Comparison of ENCODE assay signal across 14 mouse cellular contexts in the genomic region with DNA sequence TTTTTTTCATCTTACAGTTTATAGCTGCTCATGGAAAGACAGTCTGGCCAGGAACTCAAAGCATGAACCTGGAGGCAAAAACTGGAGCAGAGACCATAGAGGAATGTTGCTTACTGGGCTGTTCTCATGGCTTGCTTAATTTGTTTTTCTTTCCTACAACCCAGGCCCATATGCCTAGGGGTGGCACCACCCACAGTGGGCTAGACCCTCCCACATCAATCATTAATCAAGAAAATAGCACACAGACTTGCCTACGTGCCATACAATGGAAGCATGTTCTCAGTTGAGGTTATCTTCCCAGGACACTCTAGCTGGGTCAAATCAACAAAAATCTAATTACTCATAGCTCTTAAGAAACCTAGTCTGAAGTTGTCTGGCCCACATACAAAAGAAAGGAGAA.
"Had no signal": no experiment of that assay in that cellular context is flagged by ENCODE, and none has a peak within 500 bp of the region (broad histone marks: within the 10 kb centered on the region; RNA-seq: fewer than 3 reads in every experiment).

No protein-coding gene starts in this region.

- DNase-seq: kidney, postnatal 25 days; lung, adult 18-20 months; lung, postnatal 36 days; retina, postnatal 1 day; right cerebral cortex, postnatal 14 days; thymus, postnatal 36 days had no signal

- H3K27me3 ChIP-seq: megakaryocyte, embryonic 14.5 days; midbrain, embryonic 15.5 days; neural tube, embryonic 12.5 days had no signal

- ATAC-seq: intestine, embryonic 16.5 days; midbrain, embryonic 15.5 days had no signal

- H3K36me3 ChIP-seq: limb, embryonic 10.5 days; midbrain, embryonic 15.5 days; neural tube, embryonic 12.5 days had no signal

- H3K9ac ChIP-seq: hindbrain, embryonic 14.5 days; midbrain, embryonic 15.5 days; neural tube, embryonic 12.5 days had no signal

- H3K9me3 ChIP-seq: limb, embryonic 10.5 days; midbrain, embryonic 15.5 days; neural tube, embryonic 12.5 days had no signal

- H3K27ac ChIP-seq: hindbrain, embryonic 14.5 days; left cerebral cortex, adult 2 months; limb, embryonic 10.5 days; midbrain, embryonic 15.5 days; neural tube, embryonic 12.5 days had no signal

- H3K4me3 ChIP-seq: left cerebral cortex, adult 2 months; limb, embryonic 10.5 days; megakaryocyte, embryonic 14.5 days; midbrain, embryonic 15.5 days; neural tube, embryonic 12.5 days had no signal

- H3K4me2 ChIP-seq: hindbrain, embryonic 14.5 days; midbrain, embryonic 11.5 days; midbrain, embryonic 15.5 days; neural tube, embryonic 12.5 days had no signal

- H3K4me1 ChIP-seq: limb, embryonic 10.5 days; midbrain, embryonic 15.5 days; neural tube, embryonic 12.5 days had no signal
